Mouse (Mus musculus): ENCODE data around the gene Tcea2. TPM values are rescaled to one million over a fixed set of nuclear protein-coding genes. Genes with fewer than 3 reads are reported as not detected.

Gene Tcea2
- polyA plus RNA-seq, 1 experiment from 2014 or later = 18.7 TPM

GRCm38 (mm10) chr2:181722213-181722612 is 42.1 kb downstream of the Tcea2 start:
- H3K4me3 ChIP-seq = no peak overlapping the region
- no peak overlapping the region for H3K27ac ChIP-seq
- WGBS = 12% methylated on average over 3 of the region's 3 CpGs
- DNase-seq (ENCODE audit: extremely low spot score, low spot score) = peak; percentile 56
- H3K4me1 ChIP-seq = no peaks in the 10 kb centered on the region
- H3K27me3 ChIP-seq (ENCODE audit: poor library complexity, severe bottlenecking) = no peaks in the 10 kb centered on the region
- H3K36me3 ChIP-seq (replicated peaks) = peaks cover 3% of the 10 kb centered on the region; the same call in 1 of the 2 replicates
- H3K9me3 ChIP-seq = no peaks in the 10 kb centered on the region

- Histone ChIP-seq H3K27me3 (ENCODE audit: poor library complexity, severe bottlenecking) (no peaks in the 10 kb centered on the region), H3K9me3 (no peaks in the 10 kb centered on the region), H3K4me1 (peaks cover 10% of the 10 kb centered on the region), H3K27ac (peak overlapping the region; percentile 32), H3K4me3 (no peak overlapping the region), H3K36me3 (replicated peaks) (no peaks in the 10 kb centered on the region)
- 63% methylated on average over 9 of the region's 9 CpGs for WGBS
- no peak for DNase-seq (ENCODE audit: extremely low spot score, low spot score)
Observed at GRCm38 (mm10) chr2:181727659-181728262, 47.7 kb downstream of the Tcea2 start.

- 79% methylated on average over 3 of the region's 3 CpGs for WGBS
- Histone ChIP-seq H3K4me3 (no peak overlapping the region), H3K4me1 (peaks cover 10% of the 10 kb centered on the region), H3K27ac (no peak overlapping the region), H3K9me3 (no peaks in the 10 kb centered on the region), H3K27me3 (ENCODE audit: poor library complexity, severe bottlenecking) (no peaks in the 10 kb centered on the region), H3K36me3 (replicated peaks) (no peaks in the 10 kb centered on the region)
- no peak for DNase-seq (ENCODE audit: extremely low spot score, low spot score)
Observed at GRCm38 (mm10) chr2:181730051-181730450, 49.9 kb downstream of the Tcea2 start.

Other genes starting within 250 kb of the Tcea2 start
- gene Zbtb46, start 220.9 kb upstream of the Tcea2 start, polyA plus RNA-seq (2016; fragmentation: Nextera tagmentation; extraction: Ambion mirVana) = 17.5 and 18.3 TPM in 2 replicates
- 0.25 TPM in 1 of 2 replicates, not detected in the other for gene Abhd16b, start 187.1 kb upstream of the Tcea2 start, polyA plus RNA-seq (2016; fragmentation: Nextera tagmentation; extraction: Ambion mirVana)
- 151 and 158 TPM in 2 replicates for gene Tpd52l2, start 183.2 kb upstream of the Tcea2 start, polyA plus RNA-seq (2016; fragmentation: Nextera tagmentation; extraction: Ambion mirVana)
- 92.3 and 92.4 TPM in 2 replicates for gene Dnajc5, start 159.8 kb upstream of the Tcea2 start, polyA plus RNA-seq (2016; fragmentation: Nextera tagmentation; extraction: Ambion mirVana)
- gene Uckl1, start 95.4 kb upstream of the Tcea2 start, polyA plus RNA-seq (2016; fragmentation: Nextera tagmentation; extraction: Ambion mirVana) = 40.7 and 41.3 TPM in 2 replicates
- 78.5 and 86.9 TPM in 2 replicates for gene Prpf6, start 88.4 kb upstream of the Tcea2 start, polyA plus RNA-seq (2016; fragmentation: Nextera tagmentation; extraction: Ambion mirVana)
- gene Zfp512b, start 87.5 kb upstream of the Tcea2 start, polyA plus RNA-seq (2016; fragmentation: Nextera tagmentation; extraction: Ambion mirVana) = 42.2 and 44.0 TPM in 2 replicates
- 31.0 and 31.6 TPM in 2 replicates for gene Samd10, start 81.1 kb upstream of the Tcea2 start, polyA plus RNA-seq (2016; fragmentation: Nextera tagmentation; extraction: Ambion mirVana)
- gene Gm29797, start 23.3 kb upstream of the Tcea2 start, polyA plus RNA-seq (2016; fragmentation: Nextera tagmentation; extraction: Ambion mirVana) = 0.21 and 0.26 TPM in 2 replicates
- 19.7 and 21.2 TPM in 2 replicates for gene Sox18, start 8.7 kb upstream of the Tcea2 start, polyA plus RNA-seq (2016; fragmentation: Nextera tagmentation; extraction: Ambion mirVana)
- 75.0 and 81.6 TPM in 2 replicates for gene Rgs19, start 13.7 kb downstream of the Tcea2 start, polyA plus RNA-seq (2016; fragmentation: Nextera tagmentation; extraction: Ambion mirVana)
- gene Lkaaear1, start 18.1 kb downstream of the Tcea2 start, polyA plus RNA-seq (2016; fragmentation: Nextera tagmentation; extraction: Ambion mirVana) = not detected in 2 replicates
- gene Oprl1, start 34.7 kb downstream of the Tcea2 start, polyA plus RNA-seq (2016; fragmentation: Nextera tagmentation; extraction: Ambion mirVana) = 4.5 and 5.2 TPM in 2 replicates
- 9.5 and 11.5 TPM in 2 replicates for gene Myt1, start 83.0 kb downstream of the Tcea2 start, polyA plus RNA-seq (2016; fragmentation: Nextera tagmentation; extraction: Ambion mirVana)
- 21.6 and 22.1 TPM in 2 replicates for gene Pcmtd2, start 157.5 kb downstream of the Tcea2 start, polyA plus RNA-seq (2016; fragmentation: Nextera tagmentation; extraction: Ambion mirVana)
- 107 and 110 TPM in 2 replicates for gene Polr3k, start 184.0 kb downstream of the Tcea2 start, polyA plus RNA-seq (2016; fragmentation: Nextera tagmentation; extraction: Ambion mirVana)

Data from forebrain, embryonic 10.5 days (tissue).